Mouse (Mus musculus) hindlimb bud, embryonic 11.5 days (tissue): ENCODE results near the gene Uba5.

ENCODE experiments used
- DNase-seq: peaks from one replicate; pipeline ENCODE4 v3.0.0-alpha.2; 2012; ENCODE audit warnings: low read depth, low spot score; ENCODE audit errors: extremely low spot score

Gene Uba5

GRCm38 (mm10) chr9:104062430-104063243 is at the start of gene Uba5:
Gene Uba5 (minus strand): TSS chr9:104063134.
- no peak for DNase-seq

- DNase-seq, result no peak
Observed at GRCm38 (mm10) chr9:104109151-104109550, 46.2 kb upstream of the Uba5 start.

- no peak for DNase-seq
Observed at GRCm38 (mm10) chr9:104108571-104109143, 45.7 kb upstream of the Uba5 start.

- no peak for DNase-seq
Observed at GRCm38 (mm10) chr9:104107482-104107881, 44.5 kb upstream of the Uba5 start.

GRCm38 (mm10) chr9:104106930-104107329 is 44.0 kb upstream of the Uba5 start:
- DNase-seq, result no peak

GRCm38 (mm10) chr9:104104986-104105385 is 42.1 kb upstream of the Uba5 start:
- no peak for DNase-seq

- no peak for DNase-seq
Observed at GRCm38 (mm10) chr9:104102901-104103300, 40.0 kb upstream of the Uba5 start.

GRCm38 (mm10) chr9:104102301-104102700 is 39.4 kb upstream of the Uba5 start:
- no peak for DNase-seq

GRCm38 (mm10) chr9:104101458-104101857 is 38.5 kb upstream of the Uba5 start:
- no peak for DNase-seq

- DNase-seq, result no peak
Observed at GRCm38 (mm10) chr9:104100822-104101221, 37.9 kb upstream of the Uba5 start.

- DNase-seq, result no peak
Observed at GRCm38 (mm10) chr9:104099060-104099459, 36.1 kb upstream of the Uba5 start.

- DNase-seq, result no peak
Observed at GRCm38 (mm10) chr9:104098256-104098655, 35.3 kb upstream of the Uba5 start.

- no peak for DNase-seq
Observed at GRCm38 (mm10) chr9:104092945-104093344, 30.0 kb upstream of the Uba5 start.

- DNase-seq, result no peak
Observed at GRCm38 (mm10) chr9:104088555-104088954, 25.6 kb upstream of the Uba5 start.

GRCm38 (mm10) chr9:104085730-104086429 is 22.9 kb upstream of the Uba5 start:
- DNase-seq, result no peak

- no peak for DNase-seq
Observed at GRCm38 (mm10) chr9:104080038-104080437, 17.1 kb upstream of the Uba5 start.

GRCm38 (mm10) chr9:104079379-104079778 is 16.4 kb upstream of the Uba5 start:
- no peak for DNase-seq

GRCm38 (mm10) chr9:104078780-104079179 is 15.8 kb upstream of the Uba5 start:
- DNase-seq, result no peak

- no peak for DNase-seq
Observed at GRCm38 (mm10) chr9:104075808-104076207, 12.9 kb upstream of the Uba5 start.

GRCm38 (mm10) chr9:104070863-104071604 is 8.1 kb upstream of the Uba5 start:
- no peak for DNase-seq

GRCm38 (mm10) chr9:104070241-104070640 is 7.3 kb upstream of the Uba5 start:
- no peak for DNase-seq
